Mouse (Mus musculus): ENCODE measurements at regions not wholly inside any gene's neighbourhood (a gene's known extent, or its start where the extent isn't known, plus 50 kb on each side); places are given as distances from the start of the nearest gene placed in this dataset.
"Not testable (repeated sequence)": the region's sequence is repeated elsewhere in the genome, so short reads cannot be mapped to it uniquely, and the experiment has no call there.

DNA sequence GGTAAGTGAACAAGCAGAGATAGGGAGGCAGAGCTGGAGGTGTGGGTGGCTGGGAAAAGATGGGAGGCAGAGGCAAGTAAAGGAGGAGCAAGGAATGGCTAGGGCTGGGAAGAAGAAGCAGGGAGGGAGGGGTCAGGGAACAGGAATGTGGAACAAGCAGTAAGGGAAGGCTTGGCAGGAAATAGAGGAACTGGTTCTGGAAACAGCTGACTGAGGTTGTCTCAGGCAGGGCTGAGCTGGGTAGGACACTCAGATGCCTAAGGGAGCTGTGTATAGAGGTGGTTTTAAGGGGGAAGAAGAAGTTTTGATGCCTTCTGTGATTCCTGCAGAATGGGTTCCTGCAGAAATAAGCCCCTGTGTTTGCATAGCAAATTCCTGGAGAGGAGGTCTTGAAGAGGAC, 92.7 kb downstream of the Nucb2 start:
- no peak for DNase-seq

DNA sequence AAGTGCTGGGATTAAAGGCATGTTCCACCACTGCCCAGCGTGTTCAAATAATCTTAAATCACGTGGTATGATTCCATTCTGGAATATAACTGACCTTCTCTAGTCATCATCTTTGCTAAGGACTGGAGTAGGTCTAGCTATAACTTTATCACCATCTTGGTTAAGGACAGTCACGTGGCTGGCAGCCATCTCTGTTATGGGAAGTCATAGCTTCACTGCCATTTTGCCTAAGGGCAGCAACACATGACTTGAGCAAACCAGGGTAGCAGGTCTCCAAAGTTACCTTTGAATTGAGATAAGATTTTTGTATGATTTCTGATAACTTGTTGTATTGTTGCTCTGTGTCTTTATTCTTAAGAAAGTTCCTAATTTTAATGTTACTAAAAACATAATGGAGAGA, 96.2 kb downstream of the Nucb2 start:
- DNase-seq: no peak

DNA sequence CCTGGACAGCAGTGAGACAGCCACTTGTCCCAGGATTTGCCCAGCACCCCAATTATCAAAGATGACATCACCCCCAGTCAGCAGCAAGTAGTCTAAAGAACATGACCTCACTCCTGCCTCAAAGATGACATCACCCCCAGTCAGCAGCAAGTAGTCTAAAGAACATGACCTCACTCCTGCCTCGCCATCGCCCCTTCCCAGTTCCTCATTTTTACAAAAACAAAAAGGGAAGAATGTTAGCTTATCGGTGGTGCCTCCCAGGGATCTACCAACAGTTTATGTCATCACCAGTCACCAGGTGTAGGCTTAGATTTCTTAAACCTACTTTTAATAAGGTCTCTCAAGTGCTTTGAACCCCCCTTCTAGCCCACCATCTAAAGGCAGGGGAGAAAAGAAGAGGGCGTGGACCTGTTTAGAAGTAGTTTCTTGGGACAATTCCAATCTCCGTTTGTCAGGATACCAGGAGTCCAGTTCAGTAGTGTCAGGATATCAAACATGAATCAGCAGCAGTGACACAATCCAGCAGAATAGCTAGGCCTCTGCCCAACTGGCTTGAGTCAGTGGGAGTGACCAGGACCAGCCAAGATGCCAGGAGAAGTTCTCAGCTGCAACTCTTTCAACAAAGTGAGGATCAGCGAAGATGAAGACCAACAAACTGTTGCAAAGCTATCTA, 99.1 kb downstream of the Nucb2 start:
- no peak for DNase-seq

DNA sequence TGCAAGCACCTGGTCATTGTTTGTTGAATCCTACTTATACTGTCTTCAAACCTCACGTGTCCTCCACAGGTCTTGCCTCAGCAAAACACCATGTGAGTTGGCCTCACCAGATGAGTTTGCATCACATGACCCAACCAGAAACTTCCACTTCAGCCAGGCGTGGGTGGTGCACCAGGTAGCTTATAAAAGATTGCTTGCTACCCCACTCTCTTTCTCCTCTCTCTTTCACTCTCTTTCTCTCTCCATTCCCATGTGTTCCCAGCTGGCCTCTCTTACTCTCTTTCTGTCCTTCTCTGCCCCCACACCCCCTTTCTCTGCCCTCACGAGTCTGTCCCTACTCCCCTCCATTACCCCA, 99.6 kb downstream of the Nucb2 start:
- DNase-seq: no peak

DNA sequence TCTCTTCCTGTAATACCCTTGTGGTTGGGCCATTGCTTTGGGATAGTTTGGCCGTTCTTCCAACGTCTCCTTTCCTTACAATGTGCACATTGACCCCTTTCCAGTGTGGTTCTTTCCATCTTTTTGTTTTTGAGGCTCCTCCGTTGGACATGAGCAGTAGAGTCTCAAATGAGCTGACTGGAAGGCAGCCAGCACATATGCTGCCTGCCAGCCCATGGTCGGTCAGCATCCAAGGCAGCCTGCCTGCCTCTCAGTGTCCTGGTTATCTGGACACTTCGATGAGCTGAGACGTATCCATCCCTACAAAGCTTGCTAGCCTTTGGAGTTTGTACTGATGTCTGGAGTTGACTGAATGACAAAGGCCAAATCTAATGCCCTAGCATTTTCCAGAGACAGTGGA, 102.1 kb downstream of the Nucb2 start:
- no peak for DNase-seq

DNA sequence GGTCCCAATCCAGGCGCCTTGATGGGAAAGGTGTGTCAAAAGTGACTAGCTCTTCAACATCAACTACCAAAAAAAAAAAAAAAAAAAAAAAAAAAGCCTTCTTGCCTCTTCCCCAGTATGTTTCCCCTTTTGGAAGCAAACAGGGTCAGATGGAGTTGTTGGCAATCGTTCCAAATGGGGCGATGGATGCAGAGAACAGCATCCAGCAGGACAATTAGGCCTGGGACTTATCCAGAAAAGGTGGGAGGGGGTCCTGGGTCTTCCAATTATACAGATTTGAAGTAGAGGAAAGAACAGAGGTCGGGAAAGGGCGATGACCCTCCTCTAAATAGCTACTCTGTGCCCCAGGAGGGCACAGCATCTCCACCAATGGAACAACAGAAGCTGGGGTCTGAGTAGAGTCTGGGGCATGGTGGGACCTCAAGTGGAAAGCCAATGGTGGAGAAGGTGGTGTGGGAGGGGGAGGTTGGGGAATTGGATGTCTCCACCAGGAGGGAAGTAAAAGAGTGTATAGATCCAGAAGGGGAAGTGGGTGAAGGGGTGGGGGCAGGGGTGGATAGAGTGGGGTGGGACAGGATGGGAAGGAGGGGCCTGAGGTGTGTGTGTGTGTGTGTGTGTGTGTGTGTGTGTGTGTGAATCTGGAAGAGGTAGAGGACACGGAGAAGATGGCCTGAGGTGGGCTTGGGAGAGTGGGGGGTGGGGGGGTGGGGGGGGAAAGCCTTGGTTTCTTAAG, 102.7 kb downstream of the Nucb2 start:
- DNase-seq: no peak

DNA sequence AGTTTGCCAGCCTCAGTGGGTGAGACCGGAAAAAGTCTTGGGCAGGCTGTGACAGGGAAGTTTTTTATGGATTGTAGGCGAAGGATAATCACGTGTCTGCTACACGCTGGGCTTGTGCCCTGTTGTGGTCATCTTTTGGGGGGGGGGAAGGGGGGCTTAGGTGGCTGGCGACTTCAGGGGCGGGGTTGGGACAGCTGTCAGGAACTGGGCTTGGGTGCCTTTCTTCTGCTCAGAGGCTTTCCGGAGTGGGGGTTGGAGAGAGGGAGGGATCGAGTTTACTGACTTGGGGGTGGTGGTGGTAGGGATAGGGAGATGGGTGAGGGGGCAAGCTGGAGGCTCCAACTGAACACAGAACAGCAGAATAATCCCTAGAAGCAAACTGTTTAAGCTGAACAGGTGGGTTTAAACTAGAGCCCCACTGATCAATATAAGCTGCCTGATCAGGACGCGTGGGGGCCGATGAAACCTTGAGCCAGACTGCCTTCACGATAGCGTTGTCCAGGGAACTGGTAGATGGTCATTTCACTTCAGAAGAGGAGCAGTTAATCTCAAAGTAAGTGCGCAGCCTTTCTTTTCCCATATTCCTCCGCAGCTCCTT, 103.6 kb downstream of the Nucb2 start:
- no peak for DNase-seq

DNA sequence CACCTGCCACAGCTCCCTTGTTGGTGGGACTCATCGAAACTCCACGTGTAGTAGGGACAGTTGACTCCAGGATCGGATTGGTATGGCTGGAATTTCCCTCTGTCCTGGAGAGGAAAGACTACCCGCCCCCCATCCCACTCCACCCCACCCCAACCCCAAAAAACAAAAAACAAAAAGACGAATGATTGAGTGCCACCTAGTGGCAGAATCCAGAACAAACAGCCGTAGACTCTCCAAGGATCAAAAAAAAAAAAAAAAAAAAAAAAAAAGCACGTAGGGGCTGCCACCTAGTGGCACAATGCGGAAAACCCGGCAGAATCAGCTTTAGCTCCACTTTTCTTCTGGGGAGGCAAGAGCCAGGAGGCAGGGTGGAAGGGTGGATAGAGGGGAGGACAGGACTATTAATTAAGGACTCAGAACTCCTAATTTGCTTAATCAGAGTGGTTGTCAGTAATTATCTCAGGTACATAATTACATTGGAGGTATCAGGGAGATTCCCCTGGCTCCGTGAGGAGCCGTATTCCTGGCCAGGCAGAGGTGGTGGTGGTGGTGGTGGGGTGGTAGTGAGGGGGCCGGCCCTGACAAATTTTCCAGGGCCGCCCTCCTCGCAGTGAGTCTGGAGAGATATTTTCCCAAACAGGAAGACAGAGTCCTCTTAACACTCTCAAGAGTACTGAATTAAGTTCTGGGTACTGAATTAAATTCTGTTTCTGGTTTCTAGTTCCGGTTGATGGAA, 104.3 kb downstream of the Nucb2 start:
- peak; percentile 67 for DNase-seq

DNA sequence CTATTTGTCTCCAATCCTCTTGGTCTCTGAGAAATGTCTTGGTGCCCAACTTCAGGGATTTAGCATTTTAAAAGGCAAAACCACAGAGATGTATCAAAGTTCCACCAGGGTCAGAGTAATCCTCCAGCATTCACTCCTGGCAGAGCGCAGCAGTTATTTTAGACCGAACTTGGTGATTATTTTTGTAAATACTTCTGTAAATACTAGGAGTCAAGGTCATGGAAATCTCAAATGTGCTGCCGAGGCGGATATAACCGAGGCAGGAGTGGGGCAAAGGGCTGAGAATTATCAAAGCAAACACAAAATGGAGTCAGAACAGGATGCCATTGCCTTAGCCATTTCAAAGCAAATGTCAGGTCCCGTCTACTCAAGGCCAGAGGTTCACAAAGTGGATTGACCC, 105.2 kb downstream of the Nucb2 start:
- DNase-seq: no peak

DNA sequence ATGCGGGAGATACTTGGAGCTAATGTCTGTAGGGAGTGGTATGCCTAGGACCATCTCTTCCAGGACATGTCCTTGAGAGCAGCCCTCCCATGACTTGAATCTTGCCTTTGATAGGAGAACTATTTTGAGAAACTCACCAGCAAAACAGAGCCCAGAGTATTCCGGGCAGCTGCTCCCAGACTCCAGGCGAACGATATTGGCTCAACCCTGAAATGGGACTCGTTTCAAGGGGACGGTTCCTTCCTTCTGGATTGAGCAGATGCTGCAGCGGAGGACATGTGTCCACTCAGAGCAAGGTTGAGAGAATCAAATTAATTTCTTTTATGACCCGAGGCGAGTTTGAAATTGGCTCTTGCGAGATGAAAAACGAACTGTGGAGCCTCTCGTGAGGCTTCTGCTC, 105.7 kb downstream of the Nucb2 start:
- no peak for DNase-seq

DNA sequence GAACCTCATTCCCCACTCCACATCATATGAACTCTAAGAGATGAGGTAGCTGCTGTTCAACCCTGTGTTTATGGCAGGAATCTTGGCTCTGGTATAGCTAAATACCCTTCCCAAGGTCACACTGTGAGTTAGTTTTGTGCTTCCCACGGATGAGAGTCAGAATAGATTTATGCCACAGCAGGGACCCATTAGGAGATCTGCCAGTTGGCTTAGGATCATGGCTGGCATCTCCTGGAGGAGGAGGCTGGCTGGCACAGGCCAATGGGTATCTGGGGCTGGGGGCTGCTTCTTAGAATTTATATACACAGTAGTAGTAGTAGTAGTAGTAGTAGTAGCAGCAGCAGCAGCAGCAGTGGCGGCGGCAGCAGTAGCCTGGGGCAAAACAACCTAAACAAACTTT, 111.8 kb downstream of the Nucb2 start:
- no peak for DNase-seq

DNA sequence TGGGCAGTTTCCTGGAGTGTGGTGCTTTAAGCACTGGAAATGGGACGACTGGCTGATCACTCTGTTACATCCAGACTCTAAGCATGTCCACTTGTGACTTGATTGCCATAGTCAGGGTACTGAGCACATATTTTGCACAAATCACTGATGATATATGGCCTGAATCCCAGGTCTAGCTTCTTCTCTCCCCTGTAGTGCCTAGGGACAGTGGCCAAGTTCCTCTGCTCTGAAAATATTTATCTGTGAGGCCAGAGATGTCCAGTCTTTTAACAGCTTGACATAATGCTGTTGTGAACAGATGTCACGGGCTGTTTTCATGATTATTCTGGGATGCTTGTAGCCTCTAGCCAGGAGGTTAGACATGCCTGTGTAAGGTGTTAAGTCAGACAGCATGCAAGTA, 115.5 kb downstream of the Nucb2 start:
- DNase-seq: no peak

DNA sequence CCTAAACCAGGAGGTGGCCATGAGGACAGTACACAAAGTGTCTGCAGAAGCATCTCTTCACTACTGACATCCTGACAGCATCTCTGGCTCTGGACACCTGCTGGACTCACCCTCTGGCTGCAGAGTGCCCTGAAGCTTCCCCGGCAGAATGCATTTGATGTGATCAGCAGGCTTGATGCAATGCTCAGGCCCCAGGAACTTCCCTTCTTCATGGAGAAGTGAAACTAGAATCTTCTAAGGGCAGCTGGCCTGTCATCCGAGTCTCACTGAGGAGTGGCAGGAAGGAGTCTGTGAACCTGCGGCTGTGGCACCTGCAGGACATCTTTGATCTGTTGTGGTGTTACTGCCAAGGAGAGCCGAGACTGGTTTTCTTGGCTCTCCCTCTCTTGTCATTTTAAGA, 116.2 kb downstream of the Nucb2 start:
- DNase-seq: no peak

DNA sequence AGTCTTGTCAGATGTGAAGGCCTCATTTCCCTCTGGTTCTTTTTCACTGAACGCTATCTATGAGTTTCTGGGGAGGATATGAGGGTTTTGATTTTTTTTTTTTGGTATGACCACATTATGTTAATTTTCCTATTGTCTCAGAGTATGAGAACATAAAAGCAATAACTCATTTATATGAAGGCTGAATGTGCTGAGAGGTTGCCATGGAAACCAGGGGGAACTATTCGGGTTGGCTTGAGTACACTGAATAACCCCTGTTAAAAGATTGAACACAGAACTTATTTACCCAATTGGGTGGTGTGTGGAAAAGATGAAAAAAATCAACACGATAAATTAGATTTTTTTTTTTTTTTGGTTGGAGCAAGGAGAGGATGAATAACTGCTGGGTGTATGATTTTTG, 129.0 kb downstream of the Nucb2 start:
- no peak for DNase-seq

DNA sequence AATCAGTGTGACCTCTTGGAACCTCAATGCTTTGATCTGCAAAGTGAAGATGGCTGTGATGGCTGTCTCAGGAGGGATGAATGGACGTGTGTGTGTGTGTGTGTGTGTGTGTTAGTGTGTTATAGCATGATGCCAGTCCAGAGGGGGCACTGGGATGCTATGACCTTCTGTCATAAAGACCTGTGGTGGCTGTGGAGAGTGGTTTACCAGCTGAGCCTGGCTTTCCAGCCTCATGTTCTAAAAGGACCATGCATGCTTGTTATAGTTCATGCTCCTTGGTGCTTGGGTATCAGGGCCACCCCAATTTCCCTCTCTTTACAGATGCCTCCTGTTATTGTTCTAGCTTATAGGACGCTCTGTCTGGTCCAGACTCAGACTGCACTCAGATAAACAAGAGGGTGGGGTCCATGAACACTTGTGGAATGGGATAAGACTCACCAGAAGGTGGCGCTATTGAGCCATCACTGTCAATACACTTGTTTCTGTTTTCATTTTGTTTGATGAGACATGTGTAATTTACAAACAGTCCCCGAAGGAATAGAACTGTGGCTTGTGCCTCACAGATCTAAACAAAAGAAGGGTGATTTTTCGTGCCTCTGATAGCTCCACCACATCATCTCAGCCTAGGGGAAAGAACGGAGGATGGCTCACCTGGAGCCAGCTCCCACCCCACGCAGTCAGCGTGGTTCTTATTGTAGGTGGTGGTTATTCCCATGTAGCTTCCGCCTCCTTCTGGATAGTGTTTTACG, 140.9 kb downstream of the Nucb2 start:
- DNase-seq: peak; percentile 38

DNA sequence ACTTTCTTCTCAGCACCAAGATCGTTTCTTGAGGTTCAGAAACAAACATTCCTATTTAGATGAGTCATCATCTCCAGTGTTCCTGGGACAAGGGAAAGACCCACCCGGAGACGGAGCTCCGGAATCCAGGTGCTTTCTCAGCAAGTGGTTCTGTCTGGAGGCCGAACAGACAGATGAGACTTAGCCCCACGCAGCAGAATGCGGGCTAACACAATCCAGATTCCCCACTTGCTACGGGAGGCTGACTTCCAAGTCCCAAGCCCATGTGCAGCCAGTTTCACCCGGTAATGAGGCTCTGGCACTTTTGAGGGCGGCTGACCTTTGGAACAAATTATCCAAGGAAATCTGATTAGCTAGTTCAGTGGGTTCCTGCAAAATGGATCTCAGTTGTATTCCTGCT, 150.3 kb downstream of the Nucb2 start:
- no peak for DNase-seq

DNA sequence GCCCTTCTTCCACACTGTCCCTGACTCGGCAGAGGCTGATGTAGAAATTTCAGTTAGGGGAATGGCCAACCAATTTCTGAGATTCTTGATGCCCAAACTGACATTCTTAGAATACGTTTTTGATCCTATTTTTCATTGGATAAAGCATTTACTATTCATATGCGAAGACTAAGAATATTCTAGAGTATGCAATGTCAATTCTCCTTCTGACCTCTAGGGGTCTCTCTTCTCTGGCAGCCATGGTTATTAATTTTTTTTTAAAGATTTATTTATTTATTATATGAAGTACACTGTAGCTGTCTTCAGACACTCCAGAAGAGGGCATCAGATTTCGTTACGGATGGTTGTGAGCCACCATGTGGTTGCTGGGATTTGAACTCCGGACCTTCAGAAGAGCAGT, 152.9 kb downstream of the Nucb2 start:
- not testable (repeated sequence) for DNase-seq

DNA sequence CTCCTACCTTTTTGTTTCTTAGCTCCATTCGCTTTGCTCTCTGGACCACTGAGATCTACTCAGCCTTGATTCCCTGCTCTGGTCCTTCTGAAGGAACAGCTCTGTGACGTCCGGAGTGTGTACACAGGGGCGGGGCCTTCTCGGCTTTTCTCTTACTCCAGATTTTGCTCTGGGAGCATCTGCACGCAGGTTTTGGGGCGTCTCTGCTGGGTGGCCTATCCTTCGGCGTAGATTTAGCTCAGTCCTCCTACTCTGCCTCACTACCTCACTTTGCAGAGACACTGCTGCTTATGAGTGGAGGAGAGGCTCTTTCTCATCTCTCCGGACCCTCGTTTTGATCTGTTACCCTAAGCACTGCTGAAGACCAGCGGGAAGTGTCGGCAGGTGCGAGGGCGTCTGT, 161.4 kb downstream of the Nucb2 start:
- no peak for DNase-seq

DNA sequence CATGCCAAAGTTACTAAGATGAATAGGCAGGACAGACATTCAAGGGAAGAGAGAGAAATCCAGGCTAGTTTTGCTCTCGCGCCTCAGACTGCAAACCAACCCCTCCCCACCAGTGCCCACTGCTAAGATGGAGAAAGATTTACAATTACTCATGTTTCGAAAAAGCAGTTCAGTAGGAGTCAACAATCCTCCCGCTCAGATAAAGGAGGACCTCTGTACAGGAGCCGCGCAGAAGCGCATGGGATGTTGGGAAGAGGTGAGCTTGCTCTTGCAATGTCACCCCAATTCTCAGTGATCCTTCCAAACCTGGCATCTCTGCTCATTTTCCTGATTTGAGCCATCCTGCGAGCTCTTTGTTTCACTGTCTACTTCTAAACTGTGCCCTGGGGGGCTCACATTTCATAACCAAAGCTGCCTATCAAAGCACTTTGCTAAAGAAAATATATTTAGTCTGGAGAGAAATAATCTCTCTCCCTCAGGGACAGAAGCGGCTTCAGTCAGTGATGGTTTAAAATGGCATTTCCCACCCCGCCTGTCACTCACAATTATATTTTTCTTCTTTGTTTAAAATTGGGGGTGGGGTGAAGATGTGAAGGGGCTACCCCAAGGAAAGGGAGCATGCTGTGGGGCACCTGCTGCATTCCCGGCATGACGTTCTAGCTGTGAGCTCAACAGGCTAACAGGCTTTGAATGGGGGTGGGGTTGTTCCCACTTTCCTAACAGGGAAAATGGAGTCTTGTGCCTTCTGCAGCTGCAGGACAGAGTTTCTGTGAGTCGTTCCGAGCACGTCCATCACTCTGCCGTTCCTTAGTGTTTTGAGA, 170.2 kb downstream of the Nucb2 start:
- DNase-seq: no peak

DNA sequence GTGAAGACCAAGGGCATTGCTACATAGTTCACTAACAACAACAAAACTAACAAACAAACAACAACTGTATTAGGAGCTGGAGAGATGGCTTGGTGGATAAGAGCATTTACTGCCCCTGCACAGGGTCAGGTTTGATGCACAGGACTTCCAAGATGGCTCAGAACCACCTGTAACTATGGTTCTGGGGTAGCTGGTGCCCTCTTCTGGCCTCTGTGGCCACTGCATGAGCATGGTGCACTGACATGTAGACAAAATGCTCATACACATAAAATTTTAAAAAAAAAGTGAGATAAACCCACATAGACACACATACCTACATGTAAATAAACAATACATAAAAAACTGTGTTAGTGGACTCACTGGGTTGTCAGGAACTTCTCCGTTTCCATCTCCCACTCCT, 172.5 kb downstream of the Nucb2 start:
- no peak for DNase-seq

DNA sequence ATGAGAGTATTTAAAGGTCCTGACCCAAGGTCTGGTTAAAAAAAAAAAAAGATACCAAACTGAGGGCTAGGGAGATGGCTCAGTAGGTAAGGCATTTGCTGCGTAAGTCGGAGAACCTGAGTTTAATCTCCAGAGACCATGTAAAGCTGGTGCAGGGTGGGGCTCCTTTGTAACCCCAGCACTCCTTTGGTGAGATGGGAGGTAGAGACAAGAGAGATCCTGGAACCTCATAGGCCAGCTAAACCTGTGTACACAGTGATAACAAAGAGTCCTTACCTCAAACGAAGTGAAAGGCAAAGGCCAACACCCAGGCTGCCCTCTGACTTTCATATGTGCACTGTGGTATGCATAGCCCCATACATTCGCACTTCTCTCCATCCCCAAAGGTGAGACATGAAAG, 175.0 kb downstream of the Nucb2 start:
- DNase-seq: no peak

DNA sequence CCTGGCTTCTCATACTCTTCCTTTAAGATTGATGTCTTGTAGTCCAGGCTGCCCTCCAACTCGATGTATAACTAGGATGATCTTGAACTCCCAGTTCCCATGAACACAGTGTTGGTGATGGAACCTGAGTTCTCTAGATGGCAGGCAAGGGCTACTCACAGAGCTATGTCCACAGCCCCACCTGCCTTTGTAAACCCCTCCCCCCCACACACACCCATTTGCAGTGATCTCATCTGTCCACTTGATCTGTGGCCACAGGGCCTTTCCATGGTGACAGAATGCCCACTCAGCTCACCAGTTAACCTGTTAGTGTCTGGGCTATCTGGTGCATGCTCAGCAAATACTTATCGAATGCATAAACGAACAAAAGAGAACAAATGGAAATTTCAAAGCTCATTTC, 176.4 kb downstream of the Nucb2 start:
- no peak for DNase-seq

Measured in liver (tissue).